Mouse (Mus musculus) cortical plate, adult 2 months (tissue): ENCODE results near the gene Gm9008. TPM values are rescaled to one million over a fixed set of nuclear protein-coding genes. Genes with fewer than 3 reads are reported as not detected.
"Not testable (repeated sequence)": the region's sequence is repeated elsewhere in the genome, so short reads cannot be mapped to it uniquely, and the experiment has no call there.

Experiments used
- H3K27ac ChIP-seq: fragments of 200-500 bp; 2 replicates; pipeline ENCODE4 v1.5.1; 2012; ENCODE audit warnings: low read length, control low read depth, inconsistent platforms; ENCODE audit not compliant: insufficient read depth
- H3K4me1 ChIP-seq: fragments of 200-500 bp; 2 replicates; pipeline ENCODE4 v1.6.1; 2011; ENCODE audit warnings: low read length; ENCODE audit not compliant: control insufficient read depth, insufficient read depth
- H3K4me3 ChIP-seq: fragments of 200-500 bp; 2 replicates; pipeline ENCODE4 v1.5.1; 2011; ENCODE audit warnings: mild to moderate bottlenecking, low read length, control low read depth; ENCODE audit not compliant: insufficient read depth
- CTCF ChIP-seq: fragments of 200-500 bp; IDR thresholded peaks from 2 replicates; pipeline ENCODE4 v1.5.1; 2011; ENCODE audit warnings: mild to moderate bottlenecking, control low read depth, low read length; ENCODE audit not compliant: insufficient read depth; ENCODE audit errors: extremely low read depth
- POLR2A ChIP-seq: fragments of 200-500 bp; IDR thresholded peaks from 2 replicates; pipeline ENCODE4 v1.6.1; 2011; ENCODE audit warnings: mild to moderate bottlenecking, low read length, control low read depth; ENCODE audit not compliant: insufficient read depth; ENCODE audit errors: extremely low read depth
- polyA plus RNA-seq: library from polyadenylated mRNA; depleted of rRNA; stranded (reverse); fragments of >200 nt; gene quantifications from 2 replicates; pipeline ENCODE4 v1.2.3, GENCODE M21; 2012; rRNA removed

Gm9008 gene
- polyA plus RNA-seq, result 0.04 TPM in 2 replicates

DNA sequence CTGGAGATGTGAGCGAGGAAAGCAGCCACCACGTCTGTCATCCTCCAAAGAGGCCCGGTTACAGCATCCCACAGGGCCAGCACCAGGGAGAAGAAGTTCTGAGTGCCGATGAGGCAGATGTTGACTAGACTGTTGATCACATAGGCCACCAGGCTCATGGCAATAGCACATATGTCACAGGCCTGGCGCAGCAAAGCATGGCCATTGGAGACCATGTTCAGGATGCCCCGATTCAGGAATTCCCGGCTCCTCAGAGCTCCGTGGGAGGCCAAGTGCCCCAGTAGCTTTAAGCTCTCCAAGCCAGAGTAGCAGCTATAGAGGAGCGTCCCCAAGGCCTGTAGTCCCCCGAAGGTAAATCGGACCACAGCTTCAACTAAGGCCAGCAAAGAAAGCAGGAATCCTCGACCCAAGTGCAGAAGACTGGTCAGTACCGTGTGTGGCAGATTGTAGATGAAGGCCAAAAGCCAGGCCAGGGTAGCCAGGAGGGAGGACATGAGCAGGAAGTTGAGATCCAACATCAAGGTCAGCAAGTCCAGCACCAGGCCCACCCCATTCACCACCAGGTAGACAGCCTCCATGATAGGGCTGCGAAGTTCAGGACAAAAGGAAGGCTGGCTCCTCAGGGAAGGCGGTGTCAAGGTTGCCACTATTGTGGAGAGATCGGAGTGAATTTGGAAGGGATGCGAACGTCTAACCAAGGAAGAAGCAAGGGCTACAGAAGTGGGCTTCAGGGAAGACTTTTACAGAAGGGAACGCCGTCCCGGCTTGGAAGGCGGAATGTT is at the start of gene Gm9008:
Gene Gm9008, minus strand, starts transcription at position 731 of the 782 bp plus-strand sequence.
- not testable (repeated sequence) for H3K27ac ChIP-seq, H3K4me3 ChIP-seq, H3K4me1 ChIP-seq

DNA sequence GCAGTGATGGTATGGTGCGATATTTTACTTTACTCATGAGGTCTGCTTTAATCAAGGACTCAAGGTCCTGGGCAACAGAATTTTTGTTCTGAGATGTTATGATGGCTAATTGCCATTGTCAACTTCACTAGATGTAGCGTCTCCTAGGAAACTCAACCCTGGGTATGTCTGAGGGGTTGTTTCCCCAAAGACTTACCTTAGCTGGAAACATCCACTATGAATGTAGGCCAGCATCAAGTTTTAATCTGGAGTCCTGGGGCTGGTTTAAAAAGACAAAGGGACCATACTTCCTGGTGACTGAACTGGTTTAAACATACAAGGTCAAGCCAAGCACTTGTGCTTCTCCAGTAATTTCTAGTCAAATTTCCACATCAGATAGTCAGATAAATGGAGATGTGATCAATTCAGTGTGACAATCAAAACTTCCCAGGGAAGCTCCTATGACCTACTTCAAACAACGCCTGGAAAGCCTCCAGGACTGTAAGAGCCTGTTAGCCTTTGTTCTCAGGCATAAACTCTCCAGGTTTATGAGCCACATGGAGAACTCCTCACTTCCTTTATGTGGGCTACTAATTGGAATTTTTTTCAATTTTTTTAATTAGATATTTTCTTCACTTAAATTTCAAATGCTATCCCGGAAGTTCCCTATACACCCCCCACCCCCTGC is 24.5 kb upstream of the Gm9008 start:
- Histone ChIP-seq H3K27ac (no peak overlapping the region), H3K4me3 (no peak overlapping the region), H3K4me1 (no peaks in the 10 kb centered on the region)
- TF ChIP-seq POLR2A, result no peak
- no peak for TF ChIP-seq CTCF

DNA sequence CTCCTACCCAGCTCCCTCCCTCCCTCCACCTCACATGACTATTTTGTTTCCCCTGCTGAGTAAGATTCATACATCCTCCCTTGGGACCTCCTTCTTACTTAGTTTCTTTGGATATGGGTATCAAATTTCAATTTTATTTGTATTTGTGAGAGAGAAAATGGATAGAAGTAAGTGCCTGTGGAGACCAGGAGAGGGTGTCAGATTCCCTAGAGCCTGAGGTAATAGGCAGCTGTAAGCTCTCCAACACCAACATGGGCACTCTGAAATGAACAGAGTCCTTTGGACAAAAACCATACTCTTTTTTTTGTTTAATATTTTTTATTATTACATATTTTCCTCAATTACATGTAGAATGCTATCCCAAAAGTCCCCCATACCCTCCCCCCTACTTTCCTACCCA is 12.6 kb upstream of the Gm9008 start:
- Histone ChIP-seq H3K27ac (no peak overlapping the region), H3K4me1 (no peaks in the 10 kb centered on the region), H3K4me3 (no peak overlapping the region)
- TF ChIP-seq POLR2A (no peak), CTCF (no peak)

DNA sequence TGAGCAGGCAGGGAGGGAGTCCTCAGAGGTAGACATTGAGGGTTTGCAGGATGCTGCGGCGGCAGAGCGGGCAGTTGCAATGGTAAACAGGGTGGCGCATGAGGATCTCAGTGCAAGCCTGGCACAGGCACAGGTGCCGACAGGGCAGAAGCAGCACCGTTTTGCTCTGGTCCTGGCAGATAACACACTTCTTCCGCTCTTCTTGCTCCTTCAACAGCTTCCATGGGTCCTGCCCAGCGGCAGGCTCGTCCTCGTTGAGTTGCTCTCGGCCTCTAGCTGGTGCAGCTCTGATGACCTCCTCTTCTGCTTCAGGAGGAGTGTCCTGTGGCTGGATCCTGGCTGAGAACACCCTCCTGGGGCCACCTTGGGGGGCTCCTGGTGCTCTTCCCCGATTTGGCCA is 1.2 kb downstream of the Gm9008 start:
- H3K4me3 ChIP-seq, H3K4me1 ChIP-seq, H3K27ac ChIP-seq: not testable (repeated sequence)

DNA sequence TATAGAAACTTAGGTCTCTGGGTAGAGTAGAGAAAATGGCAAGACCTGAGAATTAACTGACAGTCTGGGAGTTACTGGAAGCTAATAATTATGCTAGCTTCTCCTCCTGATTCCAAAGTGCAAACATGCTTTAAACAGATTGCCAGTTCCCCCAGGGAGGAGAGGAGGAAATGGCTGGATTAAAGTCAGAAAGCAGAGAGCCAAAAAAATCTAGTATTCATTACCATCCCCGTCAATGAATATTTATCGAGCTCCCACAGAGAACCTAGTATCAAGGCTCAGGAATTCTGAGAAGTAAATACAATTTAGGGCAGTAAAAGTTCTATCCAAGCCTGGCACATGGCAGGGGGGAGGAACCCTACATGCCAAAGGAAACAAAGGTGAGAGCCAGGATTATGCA is 29.4 kb downstream of the Gm9008 start:
- H3K4me3 ChIP-seq, result no peak overlapping the region
- H3K27ac ChIP-seq, result no peak overlapping the region
- TF ChIP-seq POLR2A (no peak), CTCF (no peak)
- no peaks in the 10 kb centered on the region for H3K4me1 ChIP-seq
